Mouse (Mus musculus) A20 (cell line): Measurements from ENCODE around the gene Cytip.
"Not testable (repeated sequence)": the region's sequence is repeated elsewhere in the genome, so short reads cannot be mapped to it uniquely, and the experiment has no call there.

Experiments
- DNase-seq: peaks from one replicate; pipeline ENCODE4 v3.0.0-alpha.2; 2011; ENCODE audit warnings: low read depth, low spot score

Gene Cytip

GRCm38 (mm10) chr2:58107887-58108286 lies 87.4 kb downstream of the Cytip start:
- DNase-seq, result not testable (repeated sequence)

GRCm38 (mm10) chr2:58107046-58107445 lies 88.3 kb downstream of the Cytip start:
- no peak for DNase-seq

- no peak for DNase-seq
Measured at GRCm38 (mm10) chr2:58094818-58095217, 100.5 kb downstream of the Cytip start.

GRCm38 (mm10) chr2:58086420-58086819 lies 108.9 kb downstream of the Cytip start:
- no peak for DNase-seq

GRCm38 (mm10) chr2:58079849-58080248 lies 115.5 kb downstream of the Cytip start:
- no peak for DNase-seq
